Mouse (Mus musculus): ENCODE results near the gene Ppp1r35. TPM values are rescaled to one million over a fixed set of nuclear protein-coding genes. Genes with fewer than 3 reads are reported as not detected.
A peak's percentile ranks its signal among the peaks of the same experiment; 100 is the strongest.

Gene Ppp1r35
- polyA plus RNA-seq, 1 experiment from 2014 or later: 51.1 TPM

DNA sequence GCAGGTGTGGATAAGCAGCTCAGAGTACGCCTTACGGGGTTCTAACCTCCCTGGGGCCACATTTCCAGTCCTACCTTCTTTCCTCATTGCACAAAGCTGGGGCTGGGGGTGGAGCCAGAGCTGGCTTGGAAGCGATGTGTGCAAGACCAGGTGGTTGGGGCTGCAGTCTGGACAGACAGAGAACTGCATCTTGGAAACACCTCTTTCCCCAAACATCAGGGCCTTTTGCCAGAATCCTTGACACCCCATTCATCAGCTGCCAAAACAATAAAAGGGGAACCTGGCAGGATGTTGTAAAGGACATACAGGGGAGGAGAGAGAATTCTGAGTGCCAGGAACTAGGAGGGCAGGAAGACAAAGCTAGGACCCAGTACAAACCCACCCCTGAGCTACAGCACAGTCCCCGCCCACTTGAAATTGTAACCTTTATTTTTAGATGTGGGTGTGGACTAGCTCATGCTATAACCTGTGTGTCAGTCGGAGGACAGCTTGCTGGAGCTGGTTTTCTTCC, 2.2 kb upstream of the Ppp1r35 start:
- WGBS: 55% methylated on average over 5 of the region's 5 CpGs
- no peak for DNase-seq (ENCODE audit: low spot score)

DNA sequence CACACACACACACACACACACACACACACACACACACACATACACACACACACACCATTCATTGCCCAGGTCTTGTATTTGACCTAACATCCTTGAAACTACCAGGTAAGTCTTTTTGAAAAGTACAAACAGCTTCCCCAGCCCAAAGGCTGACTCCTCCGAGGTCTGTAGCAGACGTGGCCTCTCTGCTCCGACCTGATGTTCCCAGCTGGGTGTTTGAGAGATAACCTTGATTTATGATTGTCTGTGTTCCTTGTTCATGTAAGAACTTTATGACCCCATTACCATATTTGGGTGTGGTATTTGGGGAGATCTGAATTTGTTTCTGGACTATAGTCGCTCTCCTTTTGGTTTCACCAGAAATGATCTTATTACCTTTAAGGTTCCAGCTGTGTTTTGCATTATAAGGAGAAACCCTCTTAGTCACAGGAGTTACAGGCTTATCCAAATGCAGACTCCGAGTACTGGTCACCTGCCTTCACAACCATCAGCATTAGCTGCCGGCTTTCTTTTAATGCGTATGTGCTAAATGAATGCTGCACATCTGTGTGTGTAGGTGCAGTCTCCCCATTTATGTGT, 1.3 kb upstream of the Ppp1r35 start:
- H3K9ac ChIP-seq: no peak overlapping the region

More for the DNA sequence above, 2.2 kb upstream of the Ppp1r35 start:
- H3K36me3 ChIP-seq (replicated peaks; ENCODE audit: control insufficient read depth, insufficient read depth): peaks cover 14% of the 10 kb centered on the region
- H3K9me3 ChIP-seq (ENCODE audit: control insufficient read depth, low read length): no peaks in the 10 kb centered on the region
- H3K4me3 ChIP-seq (replicated peaks; ENCODE audit: low read length): no peak overlapping the region
- no peak overlapping the region for H3K4me2 ChIP-seq (replicated peaks)
- H3K27ac ChIP-seq: no peak overlapping the region
- H3K27me3 ChIP-seq (ENCODE audit: control insufficient read depth, insufficient read depth, low read length): no peaks in the 10 kb centered on the region
- no peak for ATAC-seq (ENCODE audit: low FRiP score)
- H3K4me1 ChIP-seq (replicated peaks; ENCODE audit: control insufficient read depth, insufficient read depth, low read length): peaks cover 17% of the 10 kb centered on the region
- no peak overlapping the region for H3K9ac ChIP-seq

DNA sequence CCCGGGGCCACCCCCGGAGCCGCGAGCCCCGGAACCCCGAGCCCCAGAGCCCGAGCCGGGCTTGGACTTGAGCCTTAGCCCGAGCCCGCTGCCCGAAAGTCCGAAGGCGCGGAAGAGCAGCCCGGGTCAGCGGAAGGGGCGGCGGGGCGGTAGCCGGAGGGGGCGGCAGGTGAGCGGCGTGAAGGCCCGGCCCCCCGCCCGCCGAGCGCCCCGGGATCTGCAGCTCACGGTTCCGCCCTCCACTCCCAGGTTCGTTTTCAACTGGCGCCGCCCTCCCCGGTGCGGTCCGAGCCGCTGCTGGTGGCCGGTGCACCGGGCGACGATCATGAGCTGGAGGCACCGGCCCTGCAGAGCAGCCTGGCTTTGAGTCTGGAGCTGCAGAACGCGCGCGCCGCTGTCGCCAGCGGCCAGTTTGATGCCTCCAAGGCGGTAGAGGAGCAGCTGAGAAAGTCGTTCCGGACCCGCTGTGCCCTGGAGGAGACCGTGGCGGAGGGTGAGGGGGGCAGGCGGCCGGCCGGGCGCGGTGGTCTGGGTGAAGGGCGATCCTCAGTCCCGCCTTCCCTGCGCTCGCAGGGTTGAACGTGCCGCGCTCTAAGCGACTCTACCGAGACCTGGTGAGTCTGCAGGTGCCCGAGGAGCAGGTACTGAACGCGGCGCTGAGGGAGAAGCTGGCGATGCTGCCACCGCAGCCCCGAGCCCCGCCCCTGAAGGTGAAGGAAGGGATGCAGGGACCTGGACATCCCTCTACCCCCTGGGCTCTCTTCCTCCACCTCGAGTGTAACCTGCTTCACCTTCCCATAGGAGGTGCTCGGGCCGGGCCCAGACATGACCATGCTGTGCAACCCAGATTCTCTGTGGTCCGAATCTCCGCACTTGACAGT, 644 bp downstream of the Ppp1r35 start:
- DNase-seq (ENCODE audit: low spot score) (no peak), ATAC-seq (ENCODE audit: low FRiP score) (0 out of 2 replicates have a peak, but pooled peaks have one; percentile 3)
- H3K36me3 ChIP-seq (replicated peaks; ENCODE audit: control insufficient read depth, insufficient read depth): peaks cover 42% of the 10 kb centered on the region
- H3K4me1 ChIP-seq (replicated peaks; ENCODE audit: control insufficient read depth, insufficient read depth, low read length): peaks cover 31% of the 10 kb centered on the region
- H3K27me3 ChIP-seq (ENCODE audit: control insufficient read depth, insufficient read depth, low read length): no peaks in the 10 kb centered on the region
- under 1% methylated on average over 63 of the region's 83 CpGs for WGBS
- H3K27ac ChIP-seq: peak overlapping the region; percentile 92
- H3K9me3 ChIP-seq (ENCODE audit: control insufficient read depth, low read length): no peaks in the 10 kb centered on the region
- H3K9ac ChIP-seq: peak overlapping the region; percentile 88
- H3K4me3 ChIP-seq (replicated peaks; ENCODE audit: low read length): peak overlapping the region; percentile 97
- H3K4me2 ChIP-seq (replicated peaks): peak overlapping the region; percentile 98

More for the DNA sequence above, 1.3 kb upstream of the Ppp1r35 start:
- ATAC-seq (ENCODE audit: low FRiP score) (no peak), DNase-seq (ENCODE audit: low spot score) (no peak)
- Histone ChIP-seq H3K4me1 (replicated peaks; ENCODE audit: control insufficient read depth, insufficient read depth, low read length) (peaks cover 17% of the 10 kb centered on the region), H3K9me3 (ENCODE audit: control insufficient read depth, low read length) (no peaks in the 10 kb centered on the region), H3K4me3 (replicated peaks; ENCODE audit: low read length) (no peak overlapping the region), H3K36me3 (replicated peaks; ENCODE audit: control insufficient read depth, insufficient read depth) (peaks cover 23% of the 10 kb centered on the region), H3K27ac (peak overlapping the region; percentile 92; the same call in 1 of the 2 replicates), H3K27me3 (ENCODE audit: control insufficient read depth, insufficient read depth, low read length) (no peaks in the 10 kb centered on the region), H3K4me2 (replicated peaks) (no peak overlapping the region)
- WGBS: 86% methylated on average over 7 of the region's 7 CpGs

DNA sequence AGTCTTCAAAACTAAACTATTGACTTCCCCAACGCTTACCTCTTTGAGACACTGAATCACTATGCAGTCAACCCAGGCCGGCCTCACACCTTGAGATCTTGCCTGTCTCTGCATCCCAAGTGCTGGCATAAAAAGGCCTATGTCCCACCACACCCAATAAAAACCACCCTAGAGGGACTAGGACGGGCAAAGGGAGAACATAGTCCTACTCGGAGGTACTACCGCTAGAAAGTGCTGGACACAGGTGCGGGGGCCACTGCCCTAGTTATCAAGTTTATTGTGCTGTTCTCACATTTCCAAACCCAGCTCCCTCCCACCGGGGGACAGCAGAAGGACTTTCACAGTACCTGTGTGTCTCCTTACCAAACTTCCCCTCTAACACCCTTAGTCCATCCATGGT, 3.0 kb downstream of the Ppp1r35 start:
- no peaks in the 10 kb centered on the region for H3K9me3 ChIP-seq (ENCODE audit: control insufficient read depth, low read length)
- H3K36me3 ChIP-seq (replicated peaks; ENCODE audit: control insufficient read depth, insufficient read depth): peaks cover 45% of the 10 kb centered on the region
- H3K27me3 ChIP-seq (ENCODE audit: control insufficient read depth, insufficient read depth, low read length): no peaks in the 10 kb centered on the region
- ATAC-seq (ENCODE audit: low FRiP score): no peak
- peaks cover 41% of the 10 kb centered on the region for H3K4me1 ChIP-seq (replicated peaks; ENCODE audit: control insufficient read depth, insufficient read depth, low read length)
- 96% methylated on average over 7 of the region's 7 CpGs for WGBS
- no peak for DNase-seq (ENCODE audit: low spot score)
- no peak overlapping the region for H3K9ac ChIP-seq
- H3K4me2 ChIP-seq (replicated peaks): 0 out of 2 replicates have a peak overlapping the region, but pooled peaks have one; percentile 2
- no peak overlapping the region for H3K4me3 ChIP-seq (replicated peaks; ENCODE audit: low read length)
- no peak overlapping the region for H3K27ac ChIP-seq

DNA sequence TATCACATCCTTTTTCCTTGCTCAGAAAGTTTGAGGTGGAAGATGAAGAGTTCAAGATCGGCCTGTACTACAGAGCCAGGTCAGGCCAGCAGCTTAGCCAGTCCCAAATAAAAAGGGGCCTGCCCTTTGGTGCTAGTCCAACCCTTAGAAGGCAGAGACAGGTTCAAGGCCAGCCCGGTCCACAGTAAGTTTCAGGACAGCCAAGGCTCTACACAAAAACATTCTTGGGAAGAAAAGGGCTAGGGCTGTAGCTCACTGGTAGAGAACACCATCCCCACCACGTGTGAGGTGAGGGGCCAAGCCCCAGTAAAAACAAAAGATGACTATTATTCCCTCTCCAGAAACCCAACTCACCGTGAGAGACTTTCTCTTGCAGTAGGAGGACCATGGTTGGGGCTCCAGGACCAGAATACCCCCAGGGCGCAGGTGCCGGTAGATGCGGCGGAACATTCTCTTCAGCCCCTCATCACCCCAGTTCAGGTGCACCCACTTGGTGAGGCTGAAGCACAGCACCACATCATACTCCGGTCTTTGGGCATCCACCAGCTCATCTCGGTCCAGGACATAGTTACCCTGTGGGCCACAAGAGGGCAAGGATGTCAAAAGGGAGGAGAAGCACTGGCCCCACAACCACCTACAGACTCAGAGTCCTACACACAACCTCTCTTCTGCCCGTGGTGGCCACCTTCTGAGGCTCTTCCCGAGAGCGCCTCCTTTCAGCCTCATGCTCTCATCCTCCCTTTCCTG, 4.3 kb downstream of the Ppp1r35 start:
- H3K4me3 ChIP-seq (replicated peaks; ENCODE audit: low read length): peak overlapping the region; percentile 71
- H3K27me3 ChIP-seq (ENCODE audit: control insufficient read depth, insufficient read depth, low read length): no peaks in the 10 kb centered on the region
- H3K36me3 ChIP-seq (replicated peaks; ENCODE audit: control insufficient read depth, insufficient read depth): peaks cover 45% of the 10 kb centered on the region
- H3K9me3 ChIP-seq (ENCODE audit: control insufficient read depth, low read length): no peaks in the 10 kb centered on the region
- peak overlapping the region; percentile 81 for H3K4me2 ChIP-seq (replicated peaks)
- peak overlapping the region; percentile 86 for H3K9ac ChIP-seq
- 81% methylated on average over 13 of the region's 13 CpGs for WGBS
- no peak for ATAC-seq (ENCODE audit: low FRiP score)
- no peak for DNase-seq (ENCODE audit: low spot score)
- no peak overlapping the region for H3K27ac ChIP-seq
- H3K4me1 ChIP-seq (replicated peaks; ENCODE audit: control insufficient read depth, insufficient read depth, low read length): peaks cover 40% of the 10 kb centered on the region

DNA sequence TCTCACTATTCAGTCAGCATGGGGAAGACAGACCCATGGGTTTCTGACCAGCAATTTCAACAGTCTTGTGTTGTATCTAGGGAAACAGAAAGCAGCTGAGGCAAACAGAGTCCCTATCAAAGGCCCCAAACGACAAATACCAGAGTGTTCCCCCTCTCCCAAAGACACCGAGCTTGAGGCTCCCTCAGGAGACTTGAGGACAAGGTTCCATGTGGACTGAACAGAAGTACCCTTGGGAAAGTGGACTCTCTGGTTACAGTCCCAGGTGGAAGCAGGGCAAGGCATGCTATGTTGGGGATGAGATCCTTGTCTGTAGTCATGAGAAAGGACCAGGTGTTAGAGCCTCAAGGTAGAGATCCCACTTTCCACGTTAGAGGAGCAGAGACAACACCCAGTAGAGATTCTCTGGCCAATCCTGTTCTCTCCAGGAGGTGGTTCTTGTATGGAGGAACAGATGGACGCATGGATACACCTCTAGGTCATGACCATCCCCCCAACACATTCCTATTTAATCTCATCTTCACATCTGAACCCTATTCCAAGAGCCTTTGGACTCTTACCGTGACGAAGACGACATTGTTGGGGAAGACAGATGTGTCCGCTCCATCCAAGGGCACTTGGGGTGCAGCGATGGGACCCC, 5.4 kb downstream of the Ppp1r35 start:
- Histone ChIP-seq H3K9ac (peak overlapping the region; percentile 86), H3K27me3 (ENCODE audit: control insufficient read depth, insufficient read depth, low read length) (no peaks in the 10 kb centered on the region), H3K4me3 (replicated peaks; ENCODE audit: low read length) (peak overlapping the region; percentile 71), H3K27ac (no peak overlapping the region), H3K4me2 (replicated peaks) (peak overlapping the region; percentile 81), H3K4me1 (replicated peaks; ENCODE audit: control insufficient read depth, insufficient read depth, low read length) (peaks cover 37% of the 10 kb centered on the region), H3K9me3 (ENCODE audit: control insufficient read depth, low read length) (no peaks in the 10 kb centered on the region), H3K36me3 (replicated peaks; ENCODE audit: control insufficient read depth, insufficient read depth) (peaks cover 45% of the 10 kb centered on the region)
- 67% methylated on average over 9 of the region's 9 CpGs for WGBS
- ATAC-seq (ENCODE audit: low FRiP score) (no peak), DNase-seq (ENCODE audit: low spot score) (no peak)

DNA sequence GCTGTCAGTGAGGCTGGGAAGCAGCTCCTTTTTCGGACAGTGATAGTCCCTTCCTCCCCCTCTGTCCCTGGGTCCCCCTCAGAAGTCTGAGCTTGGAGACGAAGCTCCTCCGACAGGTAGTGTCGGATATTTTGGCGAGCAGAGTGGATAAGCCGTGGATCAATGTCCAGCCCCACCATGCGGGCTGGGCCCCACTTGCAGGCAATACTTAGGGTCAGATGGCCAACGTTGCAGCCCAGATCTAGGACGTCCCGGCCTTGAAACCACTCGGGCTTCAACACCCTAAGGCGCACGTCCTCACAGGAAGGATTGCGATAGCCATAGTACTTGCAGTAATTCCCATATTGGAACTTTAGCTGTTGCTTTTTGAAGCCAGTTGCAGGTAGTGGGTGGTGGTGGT, 5.9 kb downstream of the Ppp1r35 start:
- no peaks in the 10 kb centered on the region for H3K9me3 ChIP-seq (ENCODE audit: control insufficient read depth, low read length)
- H3K9ac ChIP-seq: peak overlapping the region; percentile 86
- H3K27me3 ChIP-seq (ENCODE audit: control insufficient read depth, insufficient read depth, low read length): no peaks in the 10 kb centered on the region
- H3K27ac ChIP-seq: no peak overlapping the region
- H3K4me2 ChIP-seq (replicated peaks): peak overlapping the region; percentile 81
- peaks cover 45% of the 10 kb centered on the region for H3K36me3 ChIP-seq (replicated peaks; ENCODE audit: control insufficient read depth, insufficient read depth)
- DNase-seq (ENCODE audit: low spot score) (no peak), ATAC-seq (ENCODE audit: low FRiP score) (no peak)
- H3K4me3 ChIP-seq (replicated peaks; ENCODE audit: low read length): peak overlapping the region; percentile 71
- WGBS: 88% methylated on average over 14 of the region's 14 CpGs
- peaks cover 35% of the 10 kb centered on the region for H3K4me1 ChIP-seq (replicated peaks; ENCODE audit: control insufficient read depth, insufficient read depth, low read length)

DNA sequence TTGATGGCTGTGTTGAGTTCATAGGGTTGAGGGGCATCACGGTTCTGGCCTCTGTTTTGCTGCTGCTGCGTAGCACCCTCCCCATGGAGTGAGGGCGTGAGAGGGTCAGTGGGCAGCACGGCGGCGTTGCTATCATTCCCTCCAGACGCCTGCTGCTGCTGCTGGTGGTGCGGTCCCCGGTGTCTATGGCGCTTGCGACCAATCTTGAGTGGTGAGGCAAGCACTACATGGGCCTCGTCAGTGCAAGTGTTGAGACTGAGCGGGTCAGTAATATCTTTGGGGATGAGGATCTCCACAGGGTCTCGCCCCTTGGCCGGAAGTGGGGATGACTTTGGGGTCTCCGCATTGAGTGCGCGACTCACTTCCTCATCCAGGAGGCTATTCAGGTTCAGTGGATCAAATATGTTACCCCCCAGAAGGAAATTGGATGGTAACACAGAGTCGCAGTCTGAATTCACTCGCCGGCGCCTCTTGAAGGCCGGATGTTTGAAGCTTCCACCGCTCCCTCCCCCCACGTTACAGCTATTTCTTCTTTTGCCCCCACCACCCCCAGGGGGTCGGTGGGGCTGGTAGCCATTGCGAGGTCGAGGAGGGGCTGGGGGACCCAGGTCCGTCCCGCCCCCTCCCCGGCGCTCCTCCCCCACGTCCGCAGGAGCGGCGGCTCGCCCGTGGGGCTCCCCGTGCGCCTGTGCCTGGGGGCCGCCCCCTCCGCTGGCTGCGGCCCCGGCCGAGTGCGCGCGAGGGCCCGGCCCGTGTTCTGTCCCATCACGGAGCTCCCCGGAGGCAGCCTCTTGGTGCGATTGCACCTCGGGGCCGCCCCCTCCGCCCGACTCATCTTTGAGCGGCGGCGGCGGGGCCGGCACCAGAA, 6.7 kb downstream of the Ppp1r35 start:
- ATAC-seq (ENCODE audit: low FRiP score) (0 out of 2 replicates have a peak, but pooled peaks have one; percentile 2), DNase-seq (ENCODE audit: low spot score) (peak; percentile 33)
- no peaks in the 10 kb centered on the region for H3K9me3 ChIP-seq (ENCODE audit: control insufficient read depth, low read length)
- H3K4me2 ChIP-seq (replicated peaks): peak overlapping the region; percentile 81
- 3% methylated on average over 62 of the region's 62 CpGs for WGBS
- peaks cover 40% of the 10 kb centered on the region for H3K36me3 ChIP-seq (replicated peaks; ENCODE audit: control insufficient read depth, insufficient read depth)
- peak overlapping the region; percentile 97 for H3K27ac ChIP-seq
- peak overlapping the region; percentile 86 for H3K9ac ChIP-seq
- H3K4me1 ChIP-seq (replicated peaks; ENCODE audit: control insufficient read depth, insufficient read depth, low read length): peaks cover 26% of the 10 kb centered on the region
- H3K4me3 ChIP-seq (replicated peaks; ENCODE audit: low read length): peak overlapping the region; percentile 71
- H3K27me3 ChIP-seq (ENCODE audit: control insufficient read depth, insufficient read depth, low read length): no peaks in the 10 kb centered on the region
